Mouse (Mus musculus): Measurements from ENCODE around the gene Mnx1.
"Not testable (repeated sequence)": the region's sequence is repeated elsewhere in the genome, so short reads cannot be mapped to it uniquely, and the experiment has no call there.

Gene Mnx1

DNA sequence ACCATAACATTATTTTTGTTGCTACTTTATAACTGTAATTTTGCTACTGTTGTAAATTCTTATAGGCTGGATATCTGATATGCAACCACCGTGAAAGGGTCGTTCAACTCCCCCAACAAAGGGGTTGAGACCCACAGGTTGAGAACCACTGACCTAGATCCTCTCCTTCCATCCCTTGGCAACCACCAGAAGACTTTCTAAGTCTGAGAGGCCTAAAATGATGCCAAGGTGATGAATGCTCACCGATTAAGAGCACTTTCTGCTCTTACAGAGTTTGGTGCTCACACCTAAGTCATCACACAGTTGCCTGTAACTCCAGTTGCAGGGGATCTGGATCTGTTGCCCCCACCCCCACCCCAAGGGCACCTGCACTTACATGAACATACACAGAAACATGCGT lies 8.8 kb downstream of the Mnx1 start:
- in situ Hi-C loops (cut with MboI; ENCODE audit: low sequenced_read_pairs) = no loop called here

GRCm38 (mm10) chr5:29468351-29469065 lies 9.8 kb downstream of the Mnx1 start:
- in situ Hi-C loops (cut with MboI; ENCODE audit: low sequenced_read_pairs) = no loop called here

DNA sequence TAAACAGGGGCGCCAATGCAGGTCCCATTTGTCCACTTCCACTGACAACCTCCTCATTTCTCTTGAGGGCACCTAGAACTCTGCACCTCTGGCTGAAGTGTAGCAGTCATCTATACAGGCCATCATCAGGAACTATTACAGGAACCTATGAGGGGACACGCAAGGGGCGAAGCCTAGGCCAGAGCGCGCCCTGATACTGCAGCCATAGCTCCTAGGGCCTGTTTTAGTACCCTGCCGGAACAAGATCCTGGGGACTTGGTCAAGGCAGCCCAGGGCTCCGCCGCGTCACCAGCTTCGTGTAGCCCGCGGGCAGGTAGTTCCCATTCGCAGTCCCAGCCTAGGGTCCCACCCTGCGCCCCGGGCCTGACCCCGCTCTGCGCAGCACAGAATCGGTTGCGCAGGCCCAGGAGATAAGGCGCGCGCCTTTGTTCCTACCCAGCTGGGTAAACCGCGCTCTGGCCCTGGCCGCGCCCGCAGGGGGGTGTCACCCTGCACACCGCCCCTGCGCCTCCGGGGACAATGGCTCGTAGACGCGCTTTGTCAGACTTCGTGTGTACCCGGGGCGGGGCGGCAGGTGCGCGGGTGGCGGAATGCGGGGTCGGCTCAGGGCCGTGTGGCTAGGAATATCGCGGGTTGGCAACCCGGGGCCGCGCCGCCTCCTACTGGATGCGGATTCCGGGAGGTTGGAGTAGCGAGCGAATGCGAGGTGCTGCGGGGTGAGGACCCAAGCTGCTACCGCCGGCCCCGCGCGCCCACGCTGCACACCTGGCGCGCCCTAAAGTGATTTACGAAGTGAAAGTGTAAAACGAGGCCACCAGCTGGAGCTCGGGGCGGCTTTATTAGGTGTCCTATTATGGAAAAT lies 10.6 kb downstream of the Mnx1 start:
- in situ Hi-C loops (cut with MboI; ENCODE audit: low sequenced_read_pairs) = no loop called here

DNA sequence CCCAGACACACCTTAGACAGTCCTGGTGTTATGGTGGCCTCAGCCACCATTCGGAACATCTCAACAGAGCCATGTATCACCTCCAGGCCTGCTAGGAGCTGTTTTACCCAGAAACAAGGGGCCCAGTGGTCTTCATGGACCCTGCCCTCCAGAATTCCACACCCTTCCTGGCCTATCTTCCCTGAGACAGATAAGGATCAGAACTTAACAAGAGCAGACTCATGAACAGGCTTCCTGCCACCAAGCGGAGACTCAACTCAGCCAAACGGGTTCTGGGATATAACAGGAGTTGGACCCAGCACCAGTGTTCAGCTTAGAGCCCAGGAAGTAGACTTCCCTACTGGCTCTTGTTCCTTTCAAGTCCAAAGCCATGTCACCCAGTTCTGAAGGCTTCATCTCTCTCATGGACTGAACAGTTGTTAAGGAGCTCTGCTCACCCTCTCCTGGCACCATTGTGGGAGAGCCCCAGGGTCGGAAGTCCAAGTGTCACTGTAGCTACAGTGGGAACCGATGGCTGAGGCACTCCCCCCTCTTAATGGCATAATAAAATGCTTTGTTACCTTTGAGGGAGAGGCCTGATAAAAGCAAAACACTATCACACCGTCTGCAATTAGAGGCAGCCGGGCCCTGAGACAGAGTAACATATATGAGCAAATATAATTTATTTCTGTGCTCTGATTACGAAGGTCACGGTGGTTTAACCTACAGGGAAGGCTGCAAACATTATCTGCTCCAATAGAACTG lies 15.2 kb downstream of the Mnx1 start:
- in situ Hi-C loops (cut with MboI; ENCODE audit: low sequenced_read_pairs) = no loop called here

DNA sequence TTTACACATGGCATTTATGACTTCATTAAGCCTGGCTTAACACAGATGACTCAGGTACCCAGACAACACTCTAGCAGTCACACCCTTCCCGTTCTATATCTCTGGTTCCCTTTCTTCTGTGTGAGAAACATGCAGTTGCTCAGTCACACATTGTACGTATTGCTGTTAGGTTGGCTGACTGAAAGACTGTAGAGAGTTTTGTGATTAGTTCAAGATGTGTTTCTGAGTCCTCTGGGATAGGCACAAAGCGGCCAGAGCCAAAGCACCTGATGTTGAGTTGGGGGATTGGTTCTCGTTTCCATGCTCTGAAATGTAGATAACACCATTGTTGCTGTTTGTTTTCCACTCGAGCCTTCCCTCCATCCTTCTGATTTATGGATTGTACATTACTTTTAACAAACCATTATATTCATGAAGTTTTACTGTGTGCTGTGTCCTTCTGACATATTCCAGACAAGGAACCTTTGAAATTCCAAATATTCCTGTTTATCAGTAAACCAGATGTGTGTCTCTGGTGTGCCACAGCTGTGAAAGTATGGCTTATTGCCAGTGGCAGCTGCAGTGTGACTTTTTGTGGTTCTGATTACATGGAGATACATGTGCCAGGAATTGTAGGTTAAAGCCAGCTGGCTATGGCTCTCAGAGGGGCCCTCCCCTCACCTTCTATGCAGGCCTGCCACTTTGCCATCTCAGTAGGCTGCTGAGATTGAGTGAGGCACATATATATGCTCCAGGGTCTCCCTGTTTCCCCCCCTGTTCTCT lies 21.2 kb downstream of the Mnx1 start:
- in situ Hi-C loops (cut with MboI; ENCODE audit: low sequenced_read_pairs) = no loop called here

DNA sequence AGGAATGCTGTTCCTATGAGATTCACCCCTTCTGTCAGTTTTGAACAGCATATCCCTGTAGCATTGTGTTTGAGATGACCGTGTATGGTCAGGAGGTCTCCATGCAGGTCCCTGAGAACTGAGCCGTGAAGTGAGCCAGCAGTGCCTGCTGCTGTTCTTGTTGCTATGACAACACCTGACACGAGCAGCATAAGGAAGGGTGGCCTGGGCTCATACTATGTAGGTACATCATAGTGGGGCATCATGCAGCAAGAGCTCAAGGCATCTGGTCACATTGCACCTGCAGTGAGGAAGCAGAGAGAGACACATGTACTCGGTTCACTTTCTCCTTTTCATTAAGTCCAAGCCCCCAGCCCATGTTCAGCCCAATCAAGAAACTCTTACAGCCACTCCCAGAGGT lies 25.9 kb downstream of the Mnx1 start:
- in situ Hi-C loops (cut with MboI; ENCODE audit: low sequenced_read_pairs) = no loop called here

DNA sequence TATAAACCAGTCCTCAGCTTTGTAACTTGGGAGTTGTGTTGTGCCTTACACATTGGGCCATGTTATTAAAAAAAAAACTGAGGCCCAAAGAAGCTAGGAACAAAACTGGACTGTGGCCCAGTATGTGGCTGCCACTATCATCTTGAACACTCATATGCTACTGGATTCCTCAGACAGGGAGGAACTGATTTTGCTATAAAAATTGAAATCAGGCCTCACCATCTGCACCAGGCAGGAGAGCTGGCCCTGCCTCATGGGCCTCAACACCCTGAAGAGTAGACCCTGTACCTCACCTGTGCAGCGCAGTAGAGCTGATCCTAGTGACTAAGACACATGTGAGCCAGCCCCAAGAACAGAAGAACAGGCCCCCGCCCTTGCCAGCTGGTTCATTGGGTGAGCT lies 33.0 kb downstream of the Mnx1 start:
- in situ Hi-C loops (cut with MboI; ENCODE audit: low sequenced_read_pairs) = no loop called here

GRCm38 (mm10) chr5:29436728-29437127 lies 41.5 kb downstream of the Mnx1 start:
- in situ Hi-C loops (cut with MboI; ENCODE audit: low sequenced_read_pairs) = not testable (repeated sequence)

DNA sequence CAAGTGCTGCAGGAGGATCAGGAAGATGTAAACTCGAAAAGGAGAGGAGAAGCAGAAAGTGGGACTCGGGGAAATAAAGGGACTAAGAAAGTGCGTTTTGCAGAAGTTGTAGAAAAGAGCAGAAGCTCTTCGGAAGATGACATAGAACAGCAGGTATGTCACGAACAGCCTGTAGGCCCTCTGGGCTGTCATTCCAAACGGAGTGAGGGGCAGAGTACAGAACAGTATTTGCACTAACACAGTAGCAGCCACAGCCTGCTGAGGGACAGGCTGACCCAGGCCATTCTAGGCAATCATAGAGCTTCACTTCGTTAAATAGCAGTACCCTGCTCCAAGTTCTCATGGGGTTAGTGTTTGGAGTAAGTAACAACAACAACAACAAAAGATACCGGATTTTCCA lies 42.8 kb downstream of the Mnx1 start:
- in situ Hi-C loops (cut with MboI; ENCODE audit: low sequenced_read_pairs) = no loop called here

DNA sequence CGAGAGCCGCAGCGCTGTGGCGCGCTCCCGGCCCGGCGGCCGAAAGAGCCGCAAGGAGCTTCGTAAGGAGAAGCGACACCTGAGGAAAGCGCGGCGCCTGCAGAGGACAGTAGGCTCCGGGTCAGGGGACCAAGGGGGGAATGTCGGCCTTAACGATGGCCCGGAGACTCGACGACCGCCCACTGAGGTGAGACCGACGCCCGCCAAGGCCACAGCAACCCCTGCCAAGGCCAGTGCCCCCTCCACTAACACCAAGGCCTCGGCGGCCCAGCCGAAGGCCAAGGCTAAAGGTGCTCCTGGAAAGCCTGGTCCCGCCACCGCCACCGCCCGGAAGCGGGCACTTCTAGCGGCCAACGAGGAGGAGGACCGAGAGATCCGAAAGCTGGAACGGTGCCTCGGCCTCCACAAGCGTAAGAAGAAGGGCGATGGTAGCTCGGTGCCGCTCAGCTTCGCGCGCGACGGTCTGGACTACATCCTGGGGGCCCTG lies 43.4 kb downstream of the Mnx1 start:
- in situ Hi-C loops (cut with MboI; ENCODE audit: low sequenced_read_pairs) = no loop called here

- in situ Hi-C loops (cut with MboI; ENCODE audit: low sequenced_read_pairs) = no loop called here
Measured at GRCm38 (mm10) chr5:29434228-29434871, 43.9 kb downstream of the Mnx1 start, which contains the start of gene Nom1. Gene Nom1, plus strand, starts transcription at chr5:29434664.

GRCm38 (mm10) chr5:29423330-29423729 lies 54.9 kb downstream of the Mnx1 start:
- in situ Hi-C loops (cut with MboI; ENCODE audit: low sequenced_read_pairs) = not testable (repeated sequence)
